Mouse (Mus musculus) right cerebral cortex, postnatal 4 days (tissue): ENCODE measurements at regions not wholly inside any gene's neighbourhood (a gene's known extent, or its start where the extent isn't known, plus 50 kb on each side); places are given as distances from the start of the nearest gene placed in this dataset.

Experiments
- DNase-seq: peaks from one replicate; pipeline ENCODE4 v3.0.0-alpha.2; 2022

DNA sequence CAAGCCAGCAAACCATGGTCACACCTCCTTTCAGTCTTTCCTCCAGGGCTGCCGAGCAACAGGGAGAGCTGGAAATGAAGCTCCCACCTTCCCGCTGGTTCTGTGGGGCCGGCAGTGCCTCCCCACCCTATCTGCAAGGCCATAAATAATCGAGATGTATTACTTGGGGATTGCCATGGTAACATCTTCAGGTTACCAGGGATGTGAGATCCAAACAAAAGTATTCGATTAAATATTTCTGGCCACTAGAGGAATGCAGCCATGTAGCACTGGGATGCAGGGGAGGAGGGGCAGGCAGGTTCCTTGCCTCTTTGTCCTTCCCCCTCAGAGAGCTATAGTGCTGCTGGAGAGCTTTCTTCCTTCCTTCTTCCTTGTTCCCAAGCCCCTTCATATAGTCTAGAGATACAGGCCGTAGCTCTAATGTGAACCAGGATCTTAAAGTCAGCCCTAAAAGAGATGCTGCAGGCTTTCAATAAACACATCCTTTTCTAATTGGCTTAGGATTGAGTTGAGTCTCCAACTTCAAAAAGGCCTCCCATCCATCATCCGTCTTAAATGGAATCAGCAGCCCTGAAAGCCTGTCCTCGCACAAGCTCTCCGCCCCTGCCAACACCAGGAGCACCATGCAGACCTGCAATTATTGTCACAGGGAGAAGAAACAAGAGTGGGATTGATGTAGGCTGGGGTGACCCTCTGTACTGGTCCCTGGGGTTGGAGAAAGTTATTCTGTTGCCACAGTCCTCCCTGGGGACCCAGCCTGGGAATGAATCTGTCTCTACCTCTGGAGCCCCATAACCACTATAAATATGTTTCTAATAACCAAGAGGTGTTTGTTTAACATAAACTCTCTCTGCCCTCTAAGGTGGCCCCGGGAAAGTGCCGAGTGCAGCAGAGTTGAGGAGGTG lies 290.6 kb upstream of the 4931429L15Rik start:
- DNase-seq, result no peak

DNA sequence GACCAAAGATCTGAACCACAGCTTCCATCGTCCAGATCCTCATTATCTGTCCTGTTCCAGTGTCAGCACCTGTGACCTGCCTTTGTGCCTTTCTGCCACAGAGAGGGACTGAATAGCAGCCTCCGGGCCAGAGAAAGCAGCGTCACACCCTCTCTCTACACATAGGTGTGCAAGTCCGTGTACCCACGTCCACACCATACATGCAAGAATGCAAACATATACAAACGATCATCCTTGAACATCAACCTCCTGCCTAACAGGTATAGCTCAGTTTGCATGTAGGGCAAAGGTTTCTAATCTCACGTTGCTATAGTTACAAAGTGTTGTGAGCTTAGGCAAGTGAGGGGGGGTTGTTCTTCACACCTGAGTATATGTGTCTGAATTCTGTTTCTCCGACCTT lies 288.9 kb upstream of the 4931429L15Rik start:
- no peak for DNase-seq

DNA sequence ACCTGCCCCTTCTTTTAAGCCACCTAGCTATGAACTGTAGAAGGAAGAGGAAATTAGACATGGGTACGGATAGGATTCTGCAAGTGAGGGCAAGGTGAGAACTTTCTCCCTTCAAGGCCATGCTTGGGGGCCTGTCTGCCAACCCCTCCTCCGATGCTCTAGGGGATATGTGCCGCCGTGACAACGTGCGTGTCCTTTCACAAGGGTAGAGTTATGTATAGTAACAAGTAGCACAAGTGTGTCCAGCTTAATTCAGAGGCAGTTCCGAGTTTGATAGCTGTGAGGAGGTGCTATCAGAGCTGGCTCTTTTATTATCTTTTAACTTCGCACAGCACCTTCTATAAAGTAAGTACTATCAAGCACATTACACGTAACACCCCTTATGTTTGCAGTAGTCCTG lies 281.0 kb upstream of the 4931429L15Rik start:
- no peak for DNase-seq

DNA sequence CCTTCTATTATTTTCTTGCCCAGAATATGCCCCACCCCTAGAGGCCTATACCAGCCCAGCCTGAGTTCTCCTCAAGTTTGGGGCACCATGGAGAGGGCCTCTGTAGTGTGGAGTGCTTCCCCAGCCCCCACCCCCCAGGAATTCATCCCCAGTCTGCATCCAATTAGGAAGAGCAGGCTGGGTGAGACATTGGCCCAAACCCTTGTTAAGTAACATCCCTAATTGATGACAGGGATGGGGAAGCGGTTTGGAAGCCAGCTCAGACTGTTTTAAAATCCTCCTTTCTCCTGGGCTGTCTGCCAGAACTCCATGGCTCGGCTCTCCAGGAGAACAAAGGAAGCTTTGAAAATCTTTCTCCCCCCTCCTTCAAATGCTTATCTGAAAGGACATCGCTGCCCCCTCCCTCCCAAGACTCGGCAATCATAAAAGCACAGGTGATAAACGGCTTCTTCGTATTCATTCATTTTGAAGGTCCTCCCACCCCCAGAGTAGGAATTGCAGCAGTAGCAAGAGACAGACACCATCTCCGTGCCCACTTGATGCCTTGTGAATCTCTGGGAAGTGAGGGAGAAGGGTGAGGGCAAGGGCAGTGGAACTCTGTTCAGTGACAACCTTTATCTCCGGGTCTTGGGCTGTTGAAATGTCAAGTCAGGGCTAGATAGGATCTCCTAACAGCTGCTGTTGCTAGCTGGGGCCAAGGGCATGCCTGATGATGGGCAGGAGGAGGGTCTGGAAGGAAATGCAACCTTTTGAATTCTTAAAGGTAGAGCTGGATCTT lies 280.3 kb upstream of the 4931429L15Rik start:
- DNase-seq, result peak; percentile 70

DNA sequence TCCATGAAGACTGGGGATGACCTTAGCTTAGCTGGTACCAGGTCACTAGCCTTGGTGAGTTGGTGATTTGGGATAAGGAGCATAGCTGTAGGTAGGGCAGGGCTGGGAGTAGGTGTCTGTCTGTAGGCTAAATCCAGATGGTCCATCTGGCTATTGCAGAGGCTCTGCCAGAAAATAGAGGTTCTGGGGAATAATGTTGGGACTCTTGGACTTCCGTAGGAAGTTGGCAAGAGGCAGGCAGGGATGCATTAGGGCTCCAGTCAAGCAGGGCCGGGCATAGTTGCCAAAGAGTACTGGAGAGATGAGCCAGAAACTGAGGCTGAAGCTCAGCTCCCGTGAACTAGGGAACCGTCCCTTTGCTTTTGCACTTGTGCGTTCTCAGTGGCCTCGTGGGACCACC lies 278.7 kb upstream of the 4931429L15Rik start:
- DNase-seq, result no peak

DNA sequence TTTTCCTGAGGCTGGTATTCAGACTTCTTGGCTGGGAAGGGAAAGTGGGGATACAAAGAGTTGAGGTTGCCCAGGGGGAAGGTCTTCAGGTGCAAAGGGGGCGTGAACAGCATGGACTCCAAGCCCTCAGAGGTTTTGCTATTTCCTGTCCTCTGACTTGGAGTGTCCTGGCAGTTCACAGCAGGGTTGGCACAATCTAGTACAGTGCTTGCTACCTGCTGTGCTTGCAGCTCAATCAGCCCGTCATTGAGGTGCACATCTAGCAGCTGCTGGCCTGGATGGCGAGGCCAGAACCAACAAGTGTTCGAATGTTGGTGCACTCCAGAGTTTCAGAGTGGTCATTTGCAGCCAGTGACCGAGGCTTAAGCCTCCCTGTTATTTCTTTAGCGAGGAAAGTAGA lies 273.7 kb upstream of the 4931429L15Rik start:
- DNase-seq, result no peak

DNA sequence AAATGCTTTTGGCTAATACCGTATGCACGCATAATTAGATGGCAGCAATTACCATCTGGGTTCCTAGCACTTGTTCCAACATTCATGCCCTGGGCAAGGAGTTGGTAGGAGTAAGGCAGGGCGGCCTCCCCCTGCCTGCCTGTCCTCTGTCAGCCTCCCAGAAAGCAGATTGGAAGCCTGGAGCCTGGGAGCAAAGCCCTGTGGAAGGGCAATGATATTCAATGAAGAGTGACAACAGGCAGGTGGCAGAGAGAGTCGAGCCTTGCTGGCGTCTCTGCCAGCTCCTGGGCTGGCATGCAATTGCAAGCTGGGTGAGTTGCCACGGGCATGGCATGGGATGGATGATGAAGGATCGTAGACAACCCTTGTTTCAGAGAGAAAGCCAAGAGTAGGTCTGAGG lies 273.1 kb upstream of the 4931429L15Rik start:
- no peak for DNase-seq

DNA sequence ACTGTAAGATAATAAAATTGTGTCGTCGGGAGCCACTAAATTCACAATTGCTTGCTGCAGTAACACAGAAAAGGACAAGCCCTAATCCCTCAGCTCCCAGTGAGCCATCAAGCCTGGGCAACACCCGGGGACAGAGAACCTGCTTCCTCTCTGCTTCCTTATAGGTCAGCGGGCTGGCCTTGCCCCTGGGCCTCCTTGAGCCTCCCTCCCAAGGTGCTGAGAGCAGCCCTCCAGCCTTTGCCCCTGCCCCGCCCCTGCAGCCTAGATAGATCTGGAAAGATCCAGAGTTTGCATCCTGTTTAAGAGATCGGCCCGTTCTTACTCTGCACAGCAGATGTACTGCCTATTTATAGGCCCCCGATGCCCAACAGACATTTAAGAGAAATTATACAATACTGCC lies 267.0 kb upstream of the 4931429L15Rik start:
- no peak for DNase-seq

DNA sequence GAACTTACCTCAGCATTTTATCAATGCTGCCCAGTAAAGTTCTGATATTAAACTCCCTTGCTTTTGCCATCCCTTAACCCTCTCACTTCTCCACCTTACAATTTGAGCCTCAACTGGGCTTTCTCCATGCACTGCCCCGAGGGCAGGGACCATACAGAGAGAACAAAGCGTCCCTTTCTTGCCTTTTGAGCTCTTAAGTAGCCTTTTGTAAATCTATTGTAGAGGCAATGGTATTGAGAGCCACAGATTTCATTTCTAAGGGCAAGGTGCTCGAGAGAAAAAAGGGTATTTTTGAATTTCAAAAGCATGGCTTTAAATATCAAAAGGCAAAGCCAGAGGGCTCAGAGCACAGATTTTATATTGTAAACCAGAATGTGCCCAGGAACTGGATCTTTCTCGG lies 262.1 kb upstream of the 4931429L15Rik start:
- no peak for DNase-seq

DNA sequence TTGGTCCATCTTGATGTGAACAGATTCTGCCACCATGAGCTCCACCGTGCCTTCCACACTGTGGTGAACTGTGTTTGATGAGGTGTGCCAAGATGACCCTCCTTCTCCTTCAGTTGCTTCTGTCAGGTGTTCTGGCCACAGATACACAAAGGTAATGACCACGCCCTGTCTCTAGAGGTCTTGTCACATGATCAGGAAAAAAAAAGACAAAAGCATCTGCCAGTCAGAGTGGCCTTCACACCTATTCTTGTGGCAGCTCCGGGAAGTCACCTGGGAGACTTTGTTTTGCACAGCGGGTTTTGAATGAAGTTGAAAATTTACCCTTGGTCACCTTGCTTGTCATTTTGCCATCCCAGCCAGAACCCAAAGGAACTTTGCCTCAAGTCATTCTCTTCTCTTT lies 242.5 kb upstream of the 4931429L15Rik start:
- DNase-seq, result no peak

DNA sequence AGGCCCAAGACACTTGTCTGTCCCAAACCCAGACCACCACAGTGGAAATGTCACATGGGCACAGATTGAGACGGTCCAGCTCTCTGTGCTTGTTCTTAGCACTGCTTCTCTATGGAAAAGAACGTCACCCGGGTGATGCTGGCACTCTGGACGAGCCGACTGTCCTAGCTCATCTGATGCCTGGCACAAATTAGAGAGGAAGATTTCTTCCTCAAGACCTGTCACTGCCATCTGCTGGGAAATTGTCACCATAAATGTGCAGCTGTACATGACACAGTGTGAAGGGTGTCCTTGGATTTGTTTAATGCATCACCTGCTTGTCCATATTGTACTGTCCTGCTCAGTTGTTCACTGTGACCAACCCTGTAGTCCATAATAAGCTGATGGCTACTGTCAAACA lies 238.7 kb upstream of the 4931429L15Rik start:
- no peak for DNase-seq

DNA sequence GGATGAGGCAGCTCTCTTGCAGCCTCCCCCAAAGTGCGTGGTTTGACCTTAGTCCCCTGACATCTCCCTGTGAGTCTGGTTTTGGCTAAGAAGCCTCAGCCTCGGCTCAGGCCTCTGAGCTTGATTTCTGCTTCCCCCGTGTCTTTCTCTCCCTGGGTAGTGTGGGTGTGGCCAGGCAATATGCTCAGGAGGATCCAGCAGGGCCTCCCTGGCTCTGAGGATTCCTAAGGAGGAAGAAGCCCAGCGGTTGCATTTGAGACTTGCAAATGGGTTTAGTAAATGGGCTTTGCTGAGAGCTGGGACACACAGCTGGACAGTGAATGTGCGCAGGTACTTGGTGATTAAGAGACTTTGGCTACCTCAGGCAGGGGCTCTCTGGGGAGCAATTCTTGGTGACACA lies 238.0 kb upstream of the 4931429L15Rik start:
- no peak for DNase-seq

DNA sequence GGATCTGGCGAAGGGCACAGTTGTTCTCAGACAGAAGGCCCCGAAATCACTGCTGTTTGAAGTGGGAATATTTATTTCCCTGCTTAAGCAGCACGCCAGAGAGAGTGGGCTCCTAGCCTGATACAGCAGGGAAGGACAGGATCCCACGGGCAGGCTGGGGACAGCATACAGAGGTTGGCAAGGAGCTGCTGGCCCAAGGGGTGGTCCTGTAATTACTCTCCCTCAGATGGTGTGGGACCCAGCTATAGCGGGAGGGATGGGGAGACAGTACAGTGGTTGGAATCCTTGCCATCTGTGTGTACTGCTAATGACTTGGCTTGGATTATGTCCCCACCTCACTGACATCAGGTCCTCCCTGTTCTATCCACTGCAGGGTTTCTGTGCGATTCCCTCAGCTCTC lies 235.4 kb upstream of the 4931429L15Rik start:
- DNase-seq, result no peak

DNA sequence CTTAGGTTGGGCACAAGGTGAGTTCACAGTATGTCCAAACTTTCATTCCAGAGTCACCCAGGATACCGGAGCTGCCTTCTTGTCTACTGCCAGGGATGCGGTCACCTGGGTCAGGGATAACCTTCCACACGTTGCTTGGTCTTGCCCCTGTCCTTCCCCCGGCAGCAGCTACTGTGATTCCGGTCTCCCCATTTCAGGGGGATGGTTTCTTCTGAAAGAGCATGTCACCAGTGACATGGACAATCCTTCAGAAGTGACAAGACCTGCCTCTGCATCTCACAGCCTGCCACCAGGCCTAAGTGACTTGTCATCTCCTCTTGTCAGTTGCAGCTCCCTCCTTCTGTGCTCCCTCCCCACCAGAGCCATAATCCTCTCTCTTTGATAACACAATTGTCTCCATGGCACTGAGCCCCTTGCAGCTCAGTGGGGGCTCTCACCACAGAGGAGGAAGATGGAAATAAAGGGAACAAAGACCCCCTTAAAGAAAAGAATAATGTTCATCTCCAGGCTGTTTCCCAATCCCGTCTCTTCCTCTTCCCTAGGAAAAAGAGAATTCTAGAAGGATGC lies 234.9 kb upstream of the 4931429L15Rik start:
- no peak for DNase-seq

DNA sequence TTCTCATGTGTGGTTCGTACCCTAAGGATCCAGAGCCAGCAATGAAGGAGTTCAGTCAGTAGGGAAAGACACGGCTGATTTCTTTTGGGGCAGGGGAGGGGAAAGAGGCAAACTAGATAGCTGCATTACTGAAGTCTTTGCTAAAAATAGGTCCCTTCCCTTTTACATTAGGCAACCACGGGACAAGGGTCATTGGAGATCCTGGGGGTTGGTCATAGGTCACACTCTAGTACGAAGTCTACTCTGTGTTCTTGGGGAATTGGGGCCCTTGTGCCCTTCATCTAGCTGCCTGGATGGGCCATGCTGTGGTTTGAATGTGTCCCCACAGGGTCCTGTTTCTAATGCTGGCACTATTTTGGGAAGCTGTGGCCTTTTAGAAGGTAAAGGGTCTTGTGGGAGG lies 229.6 kb upstream of the 4931429L15Rik start:
- no peak for DNase-seq

DNA sequence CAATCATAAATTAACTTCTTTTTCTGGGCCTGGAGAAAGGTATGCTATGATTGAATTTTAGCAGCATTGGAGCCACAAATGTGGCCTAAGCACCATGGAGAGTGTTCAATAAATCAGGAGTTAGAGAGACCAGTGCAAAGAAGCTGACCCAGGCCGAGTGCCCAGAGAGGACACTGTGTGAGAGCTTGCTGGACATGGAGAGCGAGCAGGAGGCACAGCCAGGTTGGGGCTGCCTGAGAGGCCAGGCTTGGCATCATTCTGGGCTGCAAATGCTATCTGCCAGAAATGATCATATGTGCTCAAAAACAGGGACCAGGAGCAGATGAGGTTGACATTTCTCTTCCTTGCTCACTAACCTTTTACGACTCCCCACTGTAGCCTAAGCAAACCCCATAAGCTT lies 224.5 kb upstream of the 4931429L15Rik start:
- no peak for DNase-seq

DNA sequence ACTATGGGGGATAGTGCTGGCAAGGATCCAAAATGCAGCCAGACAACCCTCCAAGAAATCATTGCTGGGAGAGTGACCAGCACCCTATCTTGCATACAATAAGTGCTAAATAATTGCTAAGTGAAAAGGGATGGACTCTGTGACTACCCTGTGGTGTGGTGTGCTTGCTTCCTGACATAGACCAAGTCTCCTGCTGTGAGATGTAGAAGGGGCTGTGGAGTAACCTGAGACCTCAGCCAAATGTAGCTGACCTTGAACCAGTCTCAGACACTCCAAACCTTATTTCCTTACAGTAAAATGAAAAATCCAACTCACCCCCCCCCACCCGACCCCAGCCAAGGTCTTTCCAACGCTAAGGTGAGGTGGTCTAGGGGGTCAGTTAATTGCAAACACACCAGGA lies 221.2 kb upstream of the 4931429L15Rik start:
- DNase-seq, result no peak

DNA sequence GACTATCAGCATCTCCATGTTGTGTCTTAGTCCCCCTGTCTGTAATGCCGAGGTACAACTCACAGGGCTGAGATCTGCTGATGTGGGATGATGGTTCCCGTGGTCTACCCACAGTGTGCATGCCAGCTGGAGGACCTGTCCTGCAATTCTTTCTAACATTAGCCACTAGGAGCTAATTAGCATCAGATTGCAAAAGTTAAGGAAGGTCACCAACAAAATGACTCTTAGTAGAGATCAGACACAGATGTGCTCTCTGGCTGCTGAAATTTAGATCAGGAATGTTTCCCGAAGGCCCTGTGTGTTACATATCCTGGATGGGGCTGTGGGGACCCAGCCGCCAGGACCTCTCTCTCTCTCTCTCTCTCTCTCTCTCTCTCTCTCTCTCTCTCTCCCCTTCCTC lies 218.8 kb upstream of the 4931429L15Rik start:
- no peak for DNase-seq

DNA sequence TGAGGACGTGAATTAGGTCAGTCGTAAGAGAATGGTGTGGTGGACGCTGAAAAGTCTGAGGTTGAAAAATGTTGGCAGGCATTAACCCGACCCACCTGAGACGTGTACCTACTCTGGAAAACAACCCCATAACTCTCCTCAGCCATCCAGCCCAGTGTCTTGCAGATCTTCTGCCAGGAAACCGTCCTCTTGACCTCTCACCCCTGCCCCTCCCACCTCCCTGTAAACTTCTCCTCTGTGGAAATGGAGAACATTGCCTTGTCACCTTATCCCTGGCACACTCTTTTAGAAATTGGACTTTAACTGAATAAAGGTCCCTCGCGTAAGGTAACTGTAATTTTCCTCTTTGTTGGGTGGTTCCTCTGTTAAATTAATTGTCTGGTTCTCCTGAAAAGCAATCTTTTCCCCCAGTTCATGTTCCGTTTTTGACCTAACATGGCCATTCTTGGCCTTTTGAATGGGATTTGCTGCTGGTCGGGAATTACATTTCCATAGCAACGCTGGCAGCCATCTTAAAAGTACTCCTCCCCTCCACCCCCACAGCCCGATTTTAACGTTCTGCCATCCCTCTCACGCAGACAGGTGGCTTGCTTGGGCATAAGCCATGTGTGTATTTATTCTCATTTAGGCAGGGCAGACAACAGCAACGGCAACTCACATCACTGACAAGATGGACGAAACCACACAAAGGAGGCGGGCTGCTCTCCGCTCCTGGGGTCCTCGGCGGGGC lies 196.8 kb upstream of the 4931429L15Rik start:
- no peak for DNase-seq

DNA sequence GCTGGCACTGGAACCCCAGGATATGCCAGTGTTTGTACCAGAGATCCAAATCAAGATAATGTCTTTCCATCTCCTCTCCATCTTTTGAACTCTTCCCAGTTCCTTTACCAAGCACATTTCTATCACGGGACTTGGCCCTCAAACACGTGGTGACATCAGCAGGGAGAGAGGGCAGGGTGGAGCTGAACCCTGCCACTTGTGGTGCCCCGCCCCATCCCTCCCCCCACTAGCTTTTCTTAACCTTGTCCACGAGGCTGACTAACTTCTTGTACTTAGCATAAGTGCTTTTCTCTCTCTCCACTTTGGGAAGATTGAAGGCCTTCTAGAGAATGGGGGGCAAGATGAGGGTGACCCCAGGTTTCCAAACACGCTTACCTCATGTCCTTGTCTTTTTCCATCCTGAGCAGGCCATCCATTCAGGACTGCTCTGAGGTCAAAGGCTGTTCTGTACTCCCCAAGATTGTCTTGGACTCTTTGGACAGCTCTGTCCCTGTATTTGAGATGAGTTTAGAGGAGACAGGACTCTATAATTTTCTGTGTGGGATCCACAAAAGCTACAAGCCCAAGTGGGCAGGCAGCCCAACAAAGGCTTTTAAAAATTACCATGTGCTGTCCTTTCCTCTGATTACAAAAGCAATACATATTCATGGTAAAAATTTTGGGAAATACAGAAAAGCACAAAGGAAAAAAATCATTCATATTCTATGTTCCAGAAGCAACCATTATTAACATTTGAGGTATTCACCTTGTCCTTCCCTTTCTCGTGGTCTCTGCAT lies 192.7 kb upstream of the 4931429L15Rik start:
- DNase-seq, result no peak

DNA sequence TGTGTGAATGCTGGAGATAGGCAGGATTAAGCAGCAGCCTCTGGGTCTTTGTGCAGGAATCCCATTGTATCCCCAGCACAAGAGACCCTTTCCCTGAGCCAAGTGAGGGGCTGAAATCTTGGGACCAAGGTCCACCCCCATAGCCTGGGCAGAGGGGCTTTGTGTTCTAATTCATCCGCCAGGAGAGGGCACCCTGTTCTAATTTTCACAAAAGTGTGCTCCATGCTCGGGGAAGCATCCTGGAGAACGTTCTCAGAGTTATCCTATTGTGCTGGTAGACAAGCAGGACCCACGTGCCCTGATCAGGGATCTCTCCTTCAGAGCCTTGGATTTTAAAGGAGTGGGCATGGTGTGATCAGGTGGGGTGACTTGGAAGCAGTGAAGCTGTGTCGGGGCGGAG lies 191.5 kb upstream of the 4931429L15Rik start:
- DNase-seq, result peak; percentile 44

DNA sequence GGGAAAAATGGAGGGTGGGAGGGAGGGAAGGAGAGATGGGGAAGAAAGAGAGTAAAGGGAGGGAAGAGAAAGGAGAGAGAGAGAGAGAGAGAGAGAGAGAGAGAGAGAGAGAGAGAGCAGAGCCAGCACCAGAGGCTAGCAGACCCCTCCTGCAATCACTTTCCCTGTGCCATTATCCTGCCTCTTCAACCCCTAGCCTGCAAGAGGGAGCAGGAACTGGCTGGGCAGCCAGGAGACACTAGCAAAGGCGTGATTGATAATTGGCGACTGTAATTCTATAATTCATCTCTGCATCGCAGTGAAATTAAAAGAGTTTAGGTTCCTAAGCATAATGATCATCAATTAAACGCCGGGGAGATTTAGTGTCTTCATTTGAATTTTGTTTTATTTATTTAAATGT lies 190.1 kb upstream of the 4931429L15Rik start:
- no peak for DNase-seq
